In the genomic region with DNA sequence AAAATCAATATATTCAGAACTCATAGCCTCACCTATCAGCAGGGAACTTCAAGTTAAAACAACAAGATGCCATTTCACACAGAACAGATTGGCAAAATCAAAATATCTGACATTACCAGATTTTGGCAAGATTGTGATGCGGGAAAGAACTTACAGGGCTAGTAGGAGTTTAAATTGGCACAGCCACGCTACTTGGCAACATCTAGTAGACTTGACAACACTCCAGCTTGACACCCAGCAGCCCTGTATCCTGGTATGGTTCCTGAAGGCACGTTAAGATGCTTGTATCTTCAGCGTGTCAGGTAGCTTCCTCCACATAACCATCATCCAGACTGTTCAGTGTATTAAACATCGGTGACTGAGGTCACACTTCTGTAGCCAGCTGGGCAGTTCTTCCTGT, we compare ENCODE assay signal across 11 mouse cellular contexts. TPM values are rescaled to one million over a fixed set of nuclear protein-coding genes. Genes with fewer than 3 reads are reported as not detected.
A peak's percentile ranks its signal among the peaks of the same experiment; 100 is the strongest.
DNase-seq lines count a peak whose midpoint lies in the region; ATAC-seq and TF ChIP-seq lines count a peak whose summit lies in the region.
"Had no signal": no experiment of that assay in that cellular context is flagged by ENCODE, and none has a peak within 500 bp of the region (broad histone marks: within the 10 kb centered on the region; RNA-seq: fewer than 3 reads in every experiment).

No protein-coding gene starts in this region.

- WGBS in forebrain, embryonic 13.5 days: 70% methylated on average over 5 of the region's 5 CpGs
- 64% methylated on average over 5 of the region's 5 CpGs for WGBS in forebrain, postnatal 0 days
- 76% methylated on average over 5 of the region's 5 CpGs for WGBS in intestine, postnatal 0 days

- ATAC-seq in forebrain, embryonic 13.5 days: 0 out of 2 replicates have a peak, but pooled peaks have one; percentile 33
- ATAC-seq in forebrain, postnatal 0 days: no peak
- peak; percentile 78 for ATAC-seq in frontal cortex, adult (ENCODE audit: low TSS enrichment)
- no peak for ATAC-seq in intestine, postnatal 0 days

- no peak overlapping the region for H3K9ac ChIP-seq in forebrain, embryonic 13.5 days
- no peak overlapping the region for H3K9ac ChIP-seq in forebrain, postnatal 0 days
- no peak overlapping the region for H3K9ac ChIP-seq in intestine, postnatal 0 days (ENCODE audit: low read depth, low read length)
- H3K9ac ChIP-seq: forebrain, embryonic 15.5 days; hindbrain, embryonic 12.5 days; hindbrain, embryonic 15.5 days had no signal

- H3K4me2 ChIP-seq in forebrain, embryonic 13.5 days: no peak overlapping the region
- H3K4me2 ChIP-seq in forebrain, postnatal 0 days (ENCODE audit: low read depth): no peak overlapping the region
- H3K4me2 ChIP-seq in intestine, postnatal 0 days (replicated peaks; ENCODE audit: low read depth): no peak overlapping the region
- H3K4me2 ChIP-seq: forebrain, embryonic 15.5 days; heart, embryonic 11.5 days; hindbrain, embryonic 12.5 days; hindbrain, embryonic 15.5 days had no signal

- TF ChIP-seq CTCF in forebrain, postnatal 0 days (IDR thresholded peaks at IDR 0.05; ENCODE audit: low read depth): no peak
- no peak for TF ChIP-seq CTCF in intestine, postnatal 0 days (IDR thresholded peaks at IDR 0.05; ENCODE audit: low read depth)

- H3K27me3 ChIP-seq in forebrain, embryonic 13.5 days: no peaks in the 10 kb centered on the region
- H3K27me3 ChIP-seq in forebrain, postnatal 0 days (ENCODE audit: insufficient read depth, low read length): no peaks in the 10 kb centered on the region
- no peaks in the 10 kb centered on the region for H3K27me3 ChIP-seq in intestine, postnatal 0 days (replicated peaks; ENCODE audit: control insufficient read depth, insufficient read depth, low read length)
- H3K27me3 ChIP-seq: forebrain, embryonic 15.5 days; hindbrain, embryonic 12.5 days; hindbrain, embryonic 15.5 days had no signal

- DNase-seq in forebrain, postnatal 0 days: no peak
- no peak for DNase-seq in frontal cortex, postnatal 14 days (ENCODE audit: low spot score in 2 of 2)
- peak; percentile 11 for DNase-seq in fat pad, adult 2 months (ENCODE audit: extremely low read depth, low read depth, low spot score)
- no peak for DNase-seq in adrenal gland, adult 8-10 months

- H3K36me3 ChIP-seq in forebrain, embryonic 13.5 days (ENCODE audit: poor library complexity, severe bottlenecking): no peaks in the 10 kb centered on the region
- no peaks in the 10 kb centered on the region for H3K36me3 ChIP-seq in forebrain, postnatal 0 days (ENCODE audit: insufficient read depth)
- H3K36me3 ChIP-seq in intestine, postnatal 0 days (ENCODE audit: control insufficient read depth, insufficient read depth): no peaks in the 10 kb centered on the region
- H3K36me3 ChIP-seq: forebrain, embryonic 15.5 days; hindbrain, embryonic 12.5 days; hindbrain, embryonic 15.5 days had no signal

- no peak overlapping the region for H3K4me3 ChIP-seq in forebrain, embryonic 13.5 days
- H3K4me3 ChIP-seq in forebrain, postnatal 0 days (ENCODE audit: low read depth, low read length): no peak overlapping the region
- no peak overlapping the region for H3K4me3 ChIP-seq in intestine, postnatal 0 days (ENCODE audit: low read depth, low read length)
- H3K4me3 ChIP-seq: forebrain, embryonic 15.5 days; hindbrain, embryonic 12.5 days; hindbrain, embryonic 15.5 days had no signal

- H3K4me1 ChIP-seq in forebrain, embryonic 13.5 days: no peaks in the 10 kb centered on the region
- H3K4me1 ChIP-seq in forebrain, postnatal 0 days (ENCODE audit: insufficient read depth): no peaks in the 10 kb centered on the region
- H3K4me1 ChIP-seq in intestine, postnatal 0 days (replicated peaks; ENCODE audit: control insufficient read depth, insufficient read depth, low read length): no peaks in the 10 kb centered on the region
- H3K4me1 ChIP-seq: forebrain, embryonic 15.5 days; hindbrain, embryonic 12.5 days; hindbrain, embryonic 15.5 days had no signal

- H3K9me3 ChIP-seq in forebrain, embryonic 13.5 days (replicated peaks): no peaks in the 10 kb centered on the region
- H3K9me3 ChIP-seq in forebrain, postnatal 0 days (ENCODE audit: low read length): no peaks in the 10 kb centered on the region
- H3K9me3 ChIP-seq in intestine, postnatal 0 days (ENCODE audit: control insufficient read depth): no peaks in the 10 kb centered on the region
- H3K9me3 ChIP-seq: forebrain, embryonic 15.5 days; hindbrain, embryonic 12.5 days; hindbrain, embryonic 15.5 days had no signal

- no peak overlapping the region for H3K27ac ChIP-seq in forebrain, embryonic 13.5 days
- H3K27ac ChIP-seq in forebrain, postnatal 0 days (ENCODE audit: low read depth, low read length): no peak overlapping the region
- no peak overlapping the region for H3K27ac ChIP-seq in intestine, postnatal 0 days (ENCODE audit: low read depth, low read length)
- H3K27ac ChIP-seq: forebrain, embryonic 15.5 days; hindbrain, embryonic 12.5 days; hindbrain, embryonic 15.5 days had no signal

RNA-seq across cellular contexts. Expression of gene Whrn, which starts 11.7 kb away (rescaled TPM):
- polyA plus RNA-seq in forebrain, embryonic 13.5 days (2015; fragmentation: Nextera tagmentation; extraction: Ambion mirVana): 5.5 and 6.1 TPM in 2 replicates
- 9.8 and 13.0 TPM in 2 replicates for total RNA-seq in forebrain, postnatal 0 days (2014; rRNA removed)
- 2.6 and 3.8 TPM in 2 replicates for polyA plus RNA-seq in forebrain, postnatal 0 days (2015; fragmentation: Nextera tagmentation; extraction: Ambion mirVana)
- 10 to 100 TPM; 56.7 to 95.9 (median 78.5) TPM for total RNA-seq in adrenal gland, adult 8-10 months (2022)
- 1.3 and 1.8 TPM in 2 replicates for polyA plus RNA-seq in intestine, postnatal 0 days (2015; fragmentation: Nextera tagmentation; extraction: Ambion mirVana)

RNA-seq across cellular contexts. Expression of gene Atp6v1g1, which starts 37.1 kb away (rescaled TPM):
- 444 and 467 TPM in 2 replicates for polyA plus RNA-seq in forebrain, embryonic 13.5 days (2015; fragmentation: Nextera tagmentation; extraction: Ambion mirVana)
- 222 and 234 TPM in 2 replicates for total RNA-seq in forebrain, postnatal 0 days (2014; rRNA removed)
- polyA plus RNA-seq in forebrain, postnatal 0 days (2015; fragmentation: Nextera tagmentation; extraction: Ambion mirVana): 389 and 442 TPM in 2 replicates
- 100 to 1,000 TPM; 191 to 202 (median 194) TPM for total RNA-seq in adrenal gland, adult 8-10 months (2022)
- polyA plus RNA-seq in intestine, postnatal 0 days (2015; fragmentation: Nextera tagmentation; extraction: Ambion mirVana): 345 and 364 TPM in 2 replicates

RNA-seq across cellular contexts. Expression of gene Tmem268, which starts 51.1 kb away (rescaled TPM):
- 4.4 and 4.7 TPM in 2 replicates for polyA plus RNA-seq in forebrain, embryonic 13.5 days (2015; fragmentation: Nextera tagmentation; extraction: Ambion mirVana)
- total RNA-seq in forebrain, postnatal 0 days (2014; rRNA removed): 4.5 and 5.9 TPM in 2 replicates
- polyA plus RNA-seq in forebrain, postnatal 0 days (2015; fragmentation: Nextera tagmentation; extraction: Ambion mirVana): 4.2 and 5.5 TPM in 2 replicates
- total RNA-seq in adrenal gland, adult 8-10 months (2022): 10 to 100 TPM; 13.1 to 15.1 (median 14.0) TPM
- 15.5 and 18.7 TPM in 2 replicates for polyA plus RNA-seq in intestine, postnatal 0 days (2015; fragmentation: Nextera tagmentation; extraction: Ambion mirVana)

Comparison
In these comparisons a context has a peak if more than half of its experiments do, and no peak if none do; other contexts are left out.
1. ATAC-seq: peak in forebrain, embryonic 13.5 days (single experiment) and frontal cortex, adult (single experiment); none in forebrain, postnatal 0 days (single experiment) and intestine, postnatal 0 days (single experiment).